Comparison of ENCODE assay signal across 24 mouse cellular contexts in the genomic region with DNA sequence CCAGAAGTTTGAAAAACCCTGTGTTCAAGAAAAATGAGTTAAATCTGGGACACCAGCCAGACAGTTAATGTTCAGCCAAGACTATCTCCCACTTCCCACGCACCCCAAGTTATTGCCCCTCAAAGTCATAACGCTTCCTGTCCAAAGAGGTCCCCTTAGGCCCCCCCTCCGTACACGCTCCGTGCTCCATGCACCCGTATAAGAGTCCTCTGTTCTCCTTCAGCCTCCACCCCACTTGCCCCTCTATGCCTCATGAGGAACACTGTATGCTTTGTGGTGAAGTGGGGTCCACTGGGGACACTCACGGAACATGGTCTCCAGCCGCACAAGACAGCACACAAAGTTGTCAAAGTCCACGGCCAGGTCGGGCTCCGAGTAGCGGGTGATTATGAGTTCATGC. TPM values are rescaled to one million over a fixed set of nuclear protein-coding genes. Genes with fewer than 3 reads are reported as not detected.
DNase-seq lines count a peak whose midpoint lies in the region; ATAC-seq lines count a peak whose summit lies in the region.
"Had no signal": no experiment of that assay in that cellular context is flagged by ENCODE, and none has a peak within 500 bp of the region (broad histone marks: within the 10 kb centered on the region; RNA-seq: fewer than 3 reads in every experiment).

No protein-coding gene starts in this region.

- no peaks in the 10 kb centered on the region for H3K27me3 ChIP-seq in heart, embryonic 10.5 days (ENCODE audit: insufficient read depth, poor library complexity, severe bottlenecking)
- no peaks in the 10 kb centered on the region for H3K27me3 ChIP-seq in liver, embryonic 13.5 days
- H3K27me3 ChIP-seq in liver, embryonic 11.5 days (replicated peaks; ENCODE audit: control insufficient read depth, insufficient read depth, low read length): no peaks in the 10 kb centered on the region
- H3K27me3 ChIP-seq in embryonic facial prominence, embryonic 10.5 days (replicated peaks; ENCODE audit: low read depth, poor library complexity, severe bottlenecking): no peaks in the 10 kb centered on the region
- no peaks in the 10 kb centered on the region for H3K27me3 ChIP-seq in limb, embryonic 13.5 days
- H3K27me3 ChIP-seq: CH12.LX; embryonic facial prominence, embryonic 12.5 days had no signal

- H3K27ac ChIP-seq in heart, embryonic 10.5 days: 0 out of 2 replicates have a peak overlapping the region, but pooled peaks have one; percentile 22
- no peak overlapping the region for H3K27ac ChIP-seq in liver, embryonic 13.5 days
- H3K27ac ChIP-seq in liver, embryonic 11.5 days (ENCODE audit: low read depth, low read length): no peak overlapping the region
- H3K27ac ChIP-seq in embryonic facial prominence, embryonic 10.5 days (replicated peaks): peak overlapping the region; percentile 78; the same call in 1 of the 2 replicates
- H3K27ac ChIP-seq in limb, embryonic 13.5 days: peak overlapping the region; percentile 28; the same call in 1 of the 2 replicates

- 92% methylated on average over 12 of the region's 12 CpGs for WGBS in heart, embryonic 10.5 days
- 87% methylated on average over 12 of the region's 12 CpGs for WGBS in liver, embryonic 13.5 days (ENCODE audit: insufficient replicate concordance)
- WGBS in liver, embryonic 11.5 days: 89% methylated on average over 12 of the region's 12 CpGs
- WGBS in embryonic facial prominence, embryonic 10.5 days: 94% methylated on average over 12 of the region's 12 CpGs
- 81% methylated on average over 12 of the region's 12 CpGs for WGBS in limb, embryonic 13.5 days

- 0 out of 2 replicates have a peak overlapping the region, but pooled peaks have one; percentile 12 for H3K4me2 ChIP-seq in liver, embryonic 13.5 days
- H3K4me2 ChIP-seq in liver, embryonic 11.5 days: no peak overlapping the region
- H3K4me2 ChIP-seq in limb, embryonic 13.5 days (replicated peaks): no peak overlapping the region

- H3K4me1 ChIP-seq in heart, embryonic 10.5 days: peaks cover 34% of the 10 kb centered on the region
- peaks cover 37% of the 10 kb centered on the region for H3K4me1 ChIP-seq in liver, embryonic 13.5 days (replicated peaks)
- peaks cover 12% of the 10 kb centered on the region for H3K4me1 ChIP-seq in liver, embryonic 11.5 days (replicated peaks; ENCODE audit: control insufficient read depth, insufficient read depth, low read length)
- peaks cover 29% of the 10 kb centered on the region for H3K4me1 ChIP-seq in embryonic facial prominence, embryonic 10.5 days
- H3K4me1 ChIP-seq in limb, embryonic 13.5 days: peaks cover 15% of the 10 kb centered on the region

- no peaks in the 10 kb centered on the region for H3K9me3 ChIP-seq in heart, embryonic 10.5 days
- no peaks in the 10 kb centered on the region for H3K9me3 ChIP-seq in liver, embryonic 13.5 days (replicated peaks)
- H3K9me3 ChIP-seq in liver, embryonic 11.5 days (ENCODE audit: control insufficient read depth, low read length): no peaks in the 10 kb centered on the region
- no peaks in the 10 kb centered on the region for H3K9me3 ChIP-seq in embryonic facial prominence, embryonic 10.5 days
- H3K9me3 ChIP-seq in limb, embryonic 13.5 days: no peaks in the 10 kb centered on the region
- H3K9me3 ChIP-seq: embryonic facial prominence, embryonic 12.5 days had no signal

- H3K36me3 ChIP-seq in heart, embryonic 10.5 days: 0 out of 2 replicates have a peak, but pooled peaks cover 9% of the 10 kb centered on the region
- H3K36me3 ChIP-seq in liver, embryonic 13.5 days: peaks cover 64% of the 10 kb centered on the region
- peaks cover 7% of the 10 kb centered on the region for H3K36me3 ChIP-seq in liver, embryonic 11.5 days (ENCODE audit: control insufficient read depth, insufficient read depth, low read length)
- H3K36me3 ChIP-seq in embryonic facial prominence, embryonic 10.5 days (replicated peaks): no peaks in the 10 kb centered on the region
- peaks cover 13% of the 10 kb centered on the region; the same call in 1 of the 2 replicates for H3K36me3 ChIP-seq in limb, embryonic 13.5 days
- H3K36me3 ChIP-seq: embryonic facial prominence, embryonic 12.5 days had no signal

- H3K4me3 ChIP-seq in heart, embryonic 10.5 days: no peak overlapping the region
- no peak overlapping the region for H3K4me3 ChIP-seq in liver, embryonic 13.5 days (replicated peaks)
- no peak overlapping the region for H3K4me3 ChIP-seq in liver, embryonic 11.5 days (ENCODE audit: low read depth, low read length)
- no peak overlapping the region for H3K4me3 ChIP-seq in embryonic facial prominence, embryonic 10.5 days
- no peak overlapping the region for H3K4me3 ChIP-seq in limb, embryonic 13.5 days
- H3K4me3 ChIP-seq: embryonic facial prominence, embryonic 12.5 days had no signal

- no peak for ATAC-seq in liver, embryonic 13.5 days (ENCODE audit: low read depth)
- ATAC-seq in liver, embryonic 11.5 days (replicated peaks; ENCODE audit: low FRiP score): no peak
- no peak for ATAC-seq in limb, embryonic 13.5 days (ENCODE audit: low FRiP score, low read depth)
- ATAC-seq: midbrain, embryonic 16.5 days had no signal

- no peak for DNase-seq in heart, embryonic 10.5 days (ENCODE audit: low spot score)
- DNase-seq in heart, postnatal 4 days: no peak
- DNase-seq in liver, embryonic 13.5 days: no peak
- no peak for DNase-seq in liver, embryonic 11.5 days (ENCODE audit: low spot score)
- no peak for DNase-seq in embryonic facial prominence, embryonic 10.5 days (ENCODE audit: low spot score)
- no peak for DNase-seq in ovary, adult 18-20 months (ENCODE audit: low spot score)
- DNase-seq in cerebellum, adult 11 months: no peak
- DNase-seq: adrenal gland, adult 8-10 months; cerebellum, adult 11-12 months; cerebellum, postnatal 25 days; gastrocnemius, postnatal 25 days; heart, postnatal 14 days; thymus, adult 18-20 months had no signal

- no peak overlapping the region for H3K9ac ChIP-seq in liver, embryonic 13.5 days
- no peak overlapping the region for H3K9ac ChIP-seq in liver, embryonic 11.5 days (ENCODE audit: low read depth, low read length)
- H3K9ac ChIP-seq in limb, embryonic 13.5 days: no peak overlapping the region
- H3K9ac ChIP-seq: embryonic facial prominence, embryonic 12.5 days had no signal

RNA-seq across cellular contexts. Expression of a gene that starts 4.1 kb away (rescaled TPM):
- polyA plus RNA-seq in heart, embryonic 10.5 days (2016; fragmentation: Nextera tagmentation; extraction: Ambion mirVana): not detected in 2 replicates
- total RNA-seq in heart, postnatal 4 days (2021): not detected
- not detected in 2 replicates for polyA plus RNA-seq in liver, embryonic 13.5 days (2015; fragmentation: Nextera tagmentation; extraction: Ambion mirVana)
- polyA plus RNA-seq in liver, embryonic 11.5 days (2014; fragmentation: Nextera tagmentation; extraction: Ambion mirVana): not detected in 2 replicates
- not detected in 2 replicates for polyA plus RNA-seq in embryonic facial prominence, embryonic 10.5 days (2016; fragmentation: Nextera tagmentation; extraction: Ambion mirVana)
- polyA plus RNA-seq in limb, embryonic 13.5 days (2015; fragmentation: Nextera tagmentation; extraction: Ambion mirVana): not detected in 2 replicates
- total RNA-seq: adrenal gland, adult 8-10 months; CH12.LX; gastrocnemius, postnatal 25 days; heart, adult 8-10 months; heart, postnatal 14 days; left cerebral cortex, adult 8-10 months; liver, adult 2 months had no signal
- polyA plus RNA-seq: brain, embryonic 14.5 days; embryonic facial prominence, embryonic 12.5 days; frontal cortex, adult 2 months; hindbrain, embryonic 16.5 days; kidney, postnatal 0 days; liver, adult 2 months; midbrain, embryonic 16.5 days had no signal

RNA-seq across cellular contexts. Expression of a gene that starts 25.7 kb away (rescaled TPM):
- 7.3 and 7.4 TPM in 2 replicates for polyA plus RNA-seq in heart, embryonic 10.5 days (2016; fragmentation: Nextera tagmentation; extraction: Ambion mirVana)
- 10 to 100 TPM; 27.4 to 29.1 TPM for total RNA-seq in heart, postnatal 4 days (2021)
- polyA plus RNA-seq in liver, embryonic 13.5 days (2015; fragmentation: Nextera tagmentation; extraction: Ambion mirVana): 21.9 and 26.3 TPM in 2 replicates
- polyA plus RNA-seq in liver, embryonic 11.5 days (2014; fragmentation: Nextera tagmentation; extraction: Ambion mirVana): 25.2 and 25.8 TPM in 2 replicates
- 2.9 and 3.2 TPM in 2 replicates for polyA plus RNA-seq in embryonic facial prominence, embryonic 10.5 days (2016; fragmentation: Nextera tagmentation; extraction: Ambion mirVana)
- polyA plus RNA-seq in limb, embryonic 13.5 days (2015; fragmentation: Nextera tagmentation; extraction: Ambion mirVana): 7.1 and 8.0 TPM in 2 replicates

RNA-seq across cellular contexts. Expression of a gene that starts 26.0 kb away (rescaled TPM):
- 70.0 and 80.7 TPM in 2 replicates for polyA plus RNA-seq in heart, embryonic 10.5 days (2016; fragmentation: Nextera tagmentation; extraction: Ambion mirVana)
- 10 to 100 TPM; 32.9 to 37.1 TPM for total RNA-seq in heart, postnatal 4 days (2021)
- polyA plus RNA-seq in liver, embryonic 13.5 days (2015; fragmentation: Nextera tagmentation; extraction: Ambion mirVana): 62.2 and 69.8 TPM in 2 replicates
- polyA plus RNA-seq in liver, embryonic 11.5 days (2014; fragmentation: Nextera tagmentation; extraction: Ambion mirVana): 129 and 131 TPM in 2 replicates
- 119 and 120 TPM in 2 replicates for polyA plus RNA-seq in embryonic facial prominence, embryonic 10.5 days (2016; fragmentation: Nextera tagmentation; extraction: Ambion mirVana)
- 70.9 and 75.7 TPM in 2 replicates for polyA plus RNA-seq in limb, embryonic 13.5 days (2015; fragmentation: Nextera tagmentation; extraction: Ambion mirVana)

RNA-seq across cellular contexts. Expression of a gene that starts 56.3 kb away (rescaled TPM):
- polyA plus RNA-seq in heart, embryonic 10.5 days (2016; fragmentation: Nextera tagmentation; extraction: Ambion mirVana): 25.4 and 31.0 TPM in 2 replicates
- total RNA-seq in heart, postnatal 4 days (2021): 10 to 100 TPM; 16.2 to 16.4 TPM
- 11.6 and 13.9 TPM in 2 replicates for polyA plus RNA-seq in liver, embryonic 13.5 days (2015; fragmentation: Nextera tagmentation; extraction: Ambion mirVana)
- polyA plus RNA-seq in liver, embryonic 11.5 days (2014; fragmentation: Nextera tagmentation; extraction: Ambion mirVana): 30.7 and 33.7 TPM in 2 replicates
- 34.5 and 38.1 TPM in 2 replicates for polyA plus RNA-seq in embryonic facial prominence, embryonic 10.5 days (2016; fragmentation: Nextera tagmentation; extraction: Ambion mirVana)
- polyA plus RNA-seq in limb, embryonic 13.5 days (2015; fragmentation: Nextera tagmentation; extraction: Ambion mirVana): 27.2 and 34.0 TPM in 2 replicates

Comparison
In these comparisons a context has a peak if more than half of its experiments do, and no peak if none do; other contexts are left out.
1. H3K27ac ChIP-seq: peak in heart, embryonic 10.5 days (single experiment), embryonic facial prominence, embryonic 10.5 days (single experiment) and limb, embryonic 13.5 days (single experiment); none in liver, embryonic 13.5 days (single experiment) and liver, embryonic 11.5 days (single experiment).